Mouse (Mus musculus) granulocyte monocyte progenitor cell, adult 5-6 weeks (primary cell): Measurements from ENCODE around the gene Lsm3. TPM values are rescaled to one million over a fixed set of nuclear protein-coding genes. Genes with fewer than 3 reads are reported as not detected.

Experiments
- ATAC-seq: replicated peaks from 2 replicates; pipeline ENCODE4 v1.8.0; 2016; ENCODE audit warnings: mild to moderate bottlenecking, moderate TSS enrichment, inconsistent platforms; ENCODE audit not compliant: poor library complexity, severe bottlenecking
- total RNA-seq, 2 experiments: library from RNA; stranded (forward) in 1 of 2; stranded (reverse) in 1 of 2; fragments of 200-712, 200-1000 nt in 1 of 2; fragments of >200 nt in 1 of 2; fragmentation: Nextera tagmentation in 1 of 2; gene quantifications; 2 replicates each; pipeline ENCODE4 v1.2.3; 2014 to 2017

The Lsm3 gene
- total RNA-seq, 2 experiments from 2014 or later: 276 to 454 TPM

- ATAC-seq: no peak
Measured at GRCm38 (mm10) chr6:91508041-91508440, 7.7 kb upstream of the Lsm3 start.

GRCm38 (mm10) chr6:91509326-91509725 is 6.4 kb upstream of the Lsm3 start:
- peak; percentile 57 for ATAC-seq

- ATAC-seq: no peak
Measured at GRCm38 (mm10) chr6:91510211-91510610, 5.5 kb upstream of the Lsm3 start.

GRCm38 (mm10) chr6:91514135-91514534 is 1.6 kb upstream of the Lsm3 start:
- no peak for ATAC-seq

- ATAC-seq: no peak
Measured at GRCm38 (mm10) chr6:91514737-91515362, 878 bp upstream of the Lsm3 start.

GRCm38 (mm10) chr6:91518454-91519020 is 2.8 kb downstream of the Lsm3 start:
- ATAC-seq: no peak

- no peak for ATAC-seq
Measured at GRCm38 (mm10) chr6:91522816-91523215, 7.1 kb downstream of the Lsm3 start.

GRCm38 (mm10) chr6:91525544-91525943 is 9.8 kb downstream of the Lsm3 start:
- ATAC-seq: no peak

GRCm38 (mm10) chr6:91527227-91527860 is 11.6 kb downstream of the Lsm3 start:
- peak; percentile 53 for ATAC-seq

GRCm38 (mm10) chr6:91528265-91528664 is 12.5 kb downstream of the Lsm3 start:
- ATAC-seq: no peak

GRCm38 (mm10) chr6:91530673-91531072 is 14.9 kb downstream of the Lsm3 start:
- no peak for ATAC-seq

- no peak for ATAC-seq
Measured at GRCm38 (mm10) chr6:91531276-91531675, 15.5 kb downstream of the Lsm3 start.

- no peak for ATAC-seq
Measured at GRCm38 (mm10) chr6:91532661-91533060, 16.9 kb downstream of the Lsm3 start.

GRCm38 (mm10) chr6:91533359-91533758 is 17.6 kb downstream of the Lsm3 start:
- ATAC-seq: no peak

- ATAC-seq: no peak
Measured at GRCm38 (mm10) chr6:91533771-91534170, 18.0 kb downstream of the Lsm3 start.

GRCm38 (mm10) chr6:91534268-91534667 is 18.5 kb downstream of the Lsm3 start:
- no peak for ATAC-seq

- no peak for ATAC-seq
Measured at GRCm38 (mm10) chr6:91535231-91535630, 19.5 kb downstream of the Lsm3 start.

- no peak for ATAC-seq
Measured at GRCm38 (mm10) chr6:91536047-91536765, 20.5 kb downstream of the Lsm3 start.

GRCm38 (mm10) chr6:91541276-91541675 is 25.5 kb downstream of the Lsm3 start:
- ATAC-seq: no peak

GRCm38 (mm10) chr6:91543056-91543455 is 27.3 kb downstream of the Lsm3 start:
- ATAC-seq: no peak

GRCm38 (mm10) chr6:91546241-91546884 is 30.6 kb downstream of the Lsm3 start:
- ATAC-seq: no peak
